ENCODE assay signal across 8 mouse cellular contexts in genomic region chr11:120261416-120262355, GRCm38 (mm10). TPM values are rescaled to one million over a fixed set of nuclear protein-coding genes. Genes with fewer than 3 reads are reported as not detected.
DNase-seq lines count a peak whose midpoint lies in the region; ATAC-seq and TF ChIP-seq lines count a peak whose summit lies in the region.

No protein-coding gene starts in this region.

- no peak for DNase-seq in Patski (ENCODE audit: low read depth, low spot score)
- peak; percentile 100 for DNase-seq in cerebellum, postnatal 14 days
- peak; percentile 91 to 94 for DNase-seq in gastrocnemius, adult 8-10 months (ENCODE audit: low spot score in 2 of 2)
- DNase-seq in left cerebral cortex, adult 11 months (ENCODE audit: low spot score): peak; percentile 86
- peak; percentile 93 for DNase-seq in lung, postnatal 25 days (ENCODE audit: low spot score)
- peak; percentile 89 for DNase-seq in right cerebral cortex, postnatal 25 days
- no peak for DNase-seq in embryo, embryonic 10.5 days (ENCODE audit: low spot score)

- no peaks in the 10 kb centered on the region for H3K36me3 ChIP-seq in hindbrain, embryonic 15.5 days

- peaks cover 87% of the 10 kb centered on the region for H3K4me1 ChIP-seq in hindbrain, embryonic 15.5 days (replicated peaks)

- H3K27ac ChIP-seq in hindbrain, embryonic 15.5 days (replicated peaks): peak overlapping the region; percentile 76

- CTCF ChIA-PET in Patski (lab: Charles Lee): interaction anchor here (0.7 to 2.3 kb wide), 9 partner anchors 9 to 151 kb away, joined by 3 to 12 read pairs (median 4); no protein-coding TSS in a partner anchor

- peak overlapping the region; percentile 23 for H3K4me2 ChIP-seq in hindbrain, embryonic 15.5 days

- POLR2A ChIA-PET in Patski (lab: Charles Lee): interaction anchor here (0.6 to 3.4 kb wide), 7 partner anchors 18 to 77 kb away, joined by 3 to 18 read pairs (median 5); no protein-coding TSS in a partner anchor

- 23% methylated on average over 20 of the region's 20 CpGs for WGBS in hindbrain, embryonic 15.5 days

- H3K4me3 ChIP-seq in hindbrain, embryonic 15.5 days: no peak overlapping the region

- H3K9ac ChIP-seq in hindbrain, embryonic 15.5 days: no peak overlapping the region

- no peak for TF ChIP-seq CTCF in Patski (IDR thresholded peaks at IDR 0.05)

- ATAC-seq in Patski: peak; percentile 26
- peak; percentile 81 for ATAC-seq in hindbrain, embryonic 15.5 days (ENCODE audit: low FRiP score, low read depth)

- no peaks in the 10 kb centered on the region for H3K27me3 ChIP-seq in Patski
- H3K27me3 ChIP-seq in hindbrain, embryonic 15.5 days: no peaks in the 10 kb centered on the region

- in situ Hi-C loops in Patski (cut with MboI; ENCODE audit: low pct_unique_long_range_greater_than_20kb): no loop called here

- H3K9me3 ChIP-seq in hindbrain, embryonic 15.5 days: no peaks in the 10 kb centered on the region

RNA-seq across cellular contexts. Expression of gene Bahcc1, which starts 28.9 kb away (rescaled TPM):
- 12.4 TPM for polyA plus RNA-seq in Patski (2021)
- 1 to 10 TPM; 3.6 to 5.8 (median 4.7) TPM for total RNA-seq in gastrocnemius, adult 8-10 months (2022)
- polyA plus RNA-seq in hindbrain, embryonic 15.5 days (2015; fragmentation: Nextera tagmentation; extraction: Ambion mirVana): 11.5 and 12.5 TPM in 2 replicates

Comparison
In these comparisons a context has a peak if more than half of its experiments do, and no peak if none do; other contexts are left out.
1. DNase-seq: peak in cerebellum, postnatal 14 days (2 of 2), gastrocnemius, adult 8-10 months (2 of 2), left cerebral cortex, adult 11 months (single experiment), lung, postnatal 25 days (single experiment) and right cerebral cortex, postnatal 25 days (single experiment); none in Patski (single experiment) and embryo, embryonic 10.5 days (single experiment).